27 mouse cellular contexts compared by ENCODE assay signal in genomic region chr3:107664641-107665040, GRCm38 (mm10). TPM values are rescaled to one million over a fixed set of nuclear protein-coding genes. Genes with fewer than 3 reads are reported as not detected.
DNase-seq lines count a peak whose midpoint lies in the region; ATAC-seq lines count a peak whose summit lies in the region.
"Had no signal": no experiment of that assay in that cellular context is flagged by ENCODE, and none has a peak within 500 bp of the region (broad histone marks: within the 10 kb centered on the region; RNA-seq: fewer than 3 reads in every experiment).

No protein-coding gene starts in this region.

- no peaks in the 10 kb centered on the region for H3K9me3 ChIP-seq in heart, embryonic 11.5 days (replicated peaks; ENCODE audit: control insufficient read depth, low read length)
- H3K9me3 ChIP-seq in kidney, embryonic 16.5 days (ENCODE audit: low read length), result no peaks in the 10 kb centered on the region
- H3K9me3 ChIP-seq in kidney, embryonic 15.5 days (replicated peaks), result no peaks in the 10 kb centered on the region
- H3K9me3 ChIP-seq: embryonic facial prominence, embryonic 10.5 days; embryonic facial prominence, embryonic 12.5 days; forebrain, embryonic 13.5 days; forebrain, embryonic 15.5 days; G1E had no signal

- H3K27me3 ChIP-seq in heart, embryonic 11.5 days (ENCODE audit: control insufficient read depth, insufficient read depth, low read length), result no peaks in the 10 kb centered on the region
- no peaks in the 10 kb centered on the region for H3K27me3 ChIP-seq in kidney, embryonic 16.5 days (ENCODE audit: insufficient read depth, low read length)
- H3K27me3 ChIP-seq in kidney, embryonic 15.5 days, result no peaks in the 10 kb centered on the region
- H3K27me3 ChIP-seq: CH12.LX; embryonic facial prominence, embryonic 12.5 days; forebrain, embryonic 13.5 days; forebrain, embryonic 15.5 days; Patski had no signal

- peak; percentile 4 for DNase-seq in heart, adult 11 months
- DNase-seq in kidney, adult 18-20 months, result peak; percentile 20
- peak; percentile 46 to 63 for DNase-seq in kidney, adult 8-10 months
- DNase-seq: adrenal gland, adult 8-10 months; adrenal gland, postnatal 14 days; adrenal gland, postnatal 36 days; B cell, adult 2 months; cerebellum, adult 11-12 months; cerebellum, adult 2 months; cerebellum, adult 9-10 months; cerebellum, postnatal 10 days; cerebellum, postnatal 25 days had no signal

- WGBS in heart, embryonic 11.5 days (ENCODE audit: insufficient replicate concordance), result 88% methylated on average over 1 of the region's 1 CpGs
- 80% methylated on average over 1 of the region's 1 CpGs for WGBS in kidney, embryonic 16.5 days
- 88% methylated on average over 1 of the region's 1 CpGs for WGBS in kidney, embryonic 15.5 days

- H3K9ac ChIP-seq in heart, embryonic 11.5 days (ENCODE audit: low read depth, low read length), result no peak overlapping the region
- H3K9ac ChIP-seq in kidney, embryonic 16.5 days (replicated peaks; ENCODE audit: low read length), result no peak overlapping the region
- H3K9ac ChIP-seq in kidney, embryonic 15.5 days, result no peak overlapping the region
- H3K9ac ChIP-seq: embryonic facial prominence, embryonic 12.5 days; forebrain, embryonic 13.5 days; forebrain, embryonic 15.5 days had no signal

- ATAC-seq in heart, embryonic 11.5 days (replicated peaks; ENCODE audit: insufficient number of reproducible peaks, low FRiP score, low TSS enrichment), result no peak
- no peak for ATAC-seq in kidney, embryonic 16.5 days (ENCODE audit: low FRiP score, low TSS enrichment)
- ATAC-seq in kidney, embryonic 15.5 days (replicated peaks; ENCODE audit: low FRiP score), result no peak
- ATAC-seq: activated CD4-positive, CD25-positive, alpha-beta regulatory T cell, adult 4 months; CD4-positive, CD25-positive, alpha-beta regulatory T cell, adult 4 months; forebrain, embryonic 13.5 days; forebrain, embryonic 15.5 days; Patski had no signal

- no peak overlapping the region for H3K4me2 ChIP-seq in heart, embryonic 11.5 days
- no peak overlapping the region for H3K4me2 ChIP-seq in kidney, embryonic 16.5 days (replicated peaks; ENCODE audit: low read depth, low read length)
- no peak overlapping the region for H3K4me2 ChIP-seq in kidney, embryonic 15.5 days
- H3K4me2 ChIP-seq: embryonic facial prominence, embryonic 12.5 days; forebrain, embryonic 13.5 days; forebrain, embryonic 15.5 days had no signal

- H3K4me1 ChIP-seq in heart, embryonic 11.5 days (ENCODE audit: control insufficient read depth, insufficient read depth, low read length), result no peaks in the 10 kb centered on the region
- no peaks in the 10 kb centered on the region for H3K4me1 ChIP-seq in kidney, embryonic 16.5 days (ENCODE audit: insufficient read depth, low read length)
- H3K4me1 ChIP-seq in kidney, embryonic 15.5 days, result no peaks in the 10 kb centered on the region
- H3K4me1 ChIP-seq: embryonic facial prominence, embryonic 10.5 days; embryonic facial prominence, embryonic 12.5 days; forebrain, embryonic 13.5 days; forebrain, embryonic 15.5 days had no signal

- H3K27ac ChIP-seq in heart, embryonic 11.5 days (ENCODE audit: low read depth, low read length), result no peak overlapping the region
- no peak overlapping the region; the same call in 1 of the 2 replicates for H3K27ac ChIP-seq in kidney, embryonic 16.5 days (ENCODE audit: low read length)
- H3K27ac ChIP-seq in kidney, embryonic 15.5 days, result no peak overlapping the region
- H3K27ac ChIP-seq: embryonic facial prominence, embryonic 10.5 days; embryonic facial prominence, embryonic 12.5 days; forebrain, embryonic 13.5 days; forebrain, embryonic 15.5 days had no signal

- no peak overlapping the region for H3K4me3 ChIP-seq in heart, embryonic 11.5 days (ENCODE audit: low read depth, low read length)
- no peak overlapping the region for H3K4me3 ChIP-seq in kidney, embryonic 16.5 days (ENCODE audit: low read length)
- H3K4me3 ChIP-seq in kidney, embryonic 15.5 days (replicated peaks), result no peak overlapping the region
- H3K4me3 ChIP-seq: embryonic facial prominence, embryonic 10.5 days; embryonic facial prominence, embryonic 12.5 days; forebrain, embryonic 13.5 days; forebrain, embryonic 15.5 days had no signal

- peaks cover 48% of the 10 kb centered on the region for H3K36me3 ChIP-seq in heart, embryonic 11.5 days (ENCODE audit: control insufficient read depth, insufficient read depth, low read length)
- peaks cover 83% of the 10 kb centered on the region for H3K36me3 ChIP-seq in kidney, embryonic 16.5 days (ENCODE audit: insufficient read depth, low read length)
- peaks cover 97% of the 10 kb centered on the region for H3K36me3 ChIP-seq in kidney, embryonic 15.5 days

RNA-seq across cellular contexts. Expression of gene Ahcyl1, which starts 31.7 kb away (rescaled TPM):
- 56.1 and 68.1 TPM in 2 replicates for polyA plus RNA-seq in heart, embryonic 11.5 days (2014; fragmentation: Nextera tagmentation; extraction: Ambion mirVana)
- 95.7 and 96.1 TPM in 2 replicates for polyA plus RNA-seq in kidney, embryonic 16.5 days (2015; fragmentation: Nextera tagmentation; extraction: Ambion mirVana)
- 92.7 and 94.5 TPM in 2 replicates for polyA plus RNA-seq in kidney, embryonic 15.5 days (2015; fragmentation: Nextera tagmentation; extraction: Ambion mirVana)

RNA-seq across cellular contexts. Expression of gene Strip1, which starts 33.1 kb away (rescaled TPM):
- 35.4 and 47.0 TPM in 2 replicates for polyA plus RNA-seq in heart, embryonic 11.5 days (2014; fragmentation: Nextera tagmentation; extraction: Ambion mirVana)
- 46.8 and 46.9 TPM in 2 replicates for polyA plus RNA-seq in kidney, embryonic 16.5 days (2015; fragmentation: Nextera tagmentation; extraction: Ambion mirVana)
- 45.0 and 46.4 TPM in 2 replicates for polyA plus RNA-seq in kidney, embryonic 15.5 days (2015; fragmentation: Nextera tagmentation; extraction: Ambion mirVana)

RNA-seq across cellular contexts. Expression of gene Gm10961, which starts 33.5 kb away (rescaled TPM):
- not detected in 2 replicates for polyA plus RNA-seq in heart, embryonic 11.5 days (2014; fragmentation: Nextera tagmentation; extraction: Ambion mirVana)
- not detected in 2 replicates for polyA plus RNA-seq in kidney, embryonic 16.5 days (2015; fragmentation: Nextera tagmentation; extraction: Ambion mirVana)
- not detected in 2 replicates for polyA plus RNA-seq in kidney, embryonic 15.5 days (2015; fragmentation: Nextera tagmentation; extraction: Ambion mirVana)
- polyA plus RNA-seq: activated CD4-positive, CD25-positive, alpha-beta regulatory T cell, adult 4 months; CD4-positive, CD25-positive, alpha-beta regulatory T cell, adult 4 months; cerebellum, adult 2 months; cortical plate, adult 2 months; embryonic facial prominence, embryonic 10.5 days; embryonic facial prominence, embryonic 12.5 days; embryonic facial prominence, embryonic 14.5 days; forebrain, embryonic 11.5 days; forebrain, embryonic 13.5 days; forebrain, embryonic 15.5 days; G1E; Patski had no signal

Comparison
In these comparisons a context has a peak if more than half of its experiments do, and no peak if none do; other contexts are left out.
1. DNase-seq: peak in every context shown above with its lines; median percentile 54 in kidney, adult 8-10 months; 20 in kidney, adult 18-20 months; 4 in heart, adult 11 months.